Mouse (Mus musculus): ENCODE measurements around the gene Adgrb2.

Adgrb2 gene

GRCm38 (mm10) chr4:129987825-129988504, 3.3 kb downstream of the Adgrb2 start:
- no peak for DNase-seq (ENCODE audit: low spot score)

DNA sequence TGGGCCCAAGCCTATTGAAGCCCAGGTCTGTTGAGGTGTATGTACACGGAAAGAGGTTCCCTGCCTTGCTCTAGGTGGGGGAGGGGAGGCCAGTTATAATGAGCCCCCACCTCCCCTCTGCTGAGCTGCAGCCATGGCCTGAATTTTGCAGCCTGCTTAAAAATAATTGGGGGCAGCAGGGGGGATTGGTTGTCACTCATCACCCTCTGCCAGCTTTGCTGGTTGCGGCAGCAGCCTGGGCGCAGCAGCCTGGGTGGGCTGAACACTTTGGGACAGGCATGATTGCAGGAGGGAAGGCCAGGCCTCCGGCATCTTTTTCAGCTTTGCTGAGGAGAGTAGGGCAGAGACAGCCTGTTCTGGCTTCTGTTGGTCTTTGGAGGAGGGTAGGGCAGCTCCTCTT, 5.3 kb downstream of the Adgrb2 start:
- DNase-seq (ENCODE audit: low spot score), result no peak

DNA sequence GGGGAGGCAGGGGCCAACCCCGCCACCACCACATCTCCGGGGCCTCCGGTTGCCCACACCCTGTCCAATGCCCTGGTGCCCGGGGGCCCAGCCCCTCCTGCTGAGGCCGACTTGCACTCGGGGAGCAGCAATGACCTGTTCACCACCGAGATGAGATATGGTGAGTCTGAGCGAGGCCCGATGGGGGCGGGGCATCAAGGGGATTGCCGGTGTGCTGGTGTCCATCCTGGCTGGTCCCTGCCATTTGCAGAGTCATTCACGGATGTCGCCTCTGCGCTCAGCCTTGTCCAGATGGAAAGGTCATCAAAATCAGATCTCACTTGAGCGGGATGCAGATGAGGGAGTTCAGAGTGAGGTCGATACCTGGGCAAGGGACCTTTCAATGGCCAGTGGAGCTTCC, 8.1 kb downstream of the Adgrb2 start:
- DNase-seq (ENCODE audit: low spot score), result no peak

GRCm38 (mm10) chr4:129993213-129993612, 8.5 kb downstream of the Adgrb2 start:
- peak; percentile 26 for DNase-seq (ENCODE audit: low spot score)

DNA sequence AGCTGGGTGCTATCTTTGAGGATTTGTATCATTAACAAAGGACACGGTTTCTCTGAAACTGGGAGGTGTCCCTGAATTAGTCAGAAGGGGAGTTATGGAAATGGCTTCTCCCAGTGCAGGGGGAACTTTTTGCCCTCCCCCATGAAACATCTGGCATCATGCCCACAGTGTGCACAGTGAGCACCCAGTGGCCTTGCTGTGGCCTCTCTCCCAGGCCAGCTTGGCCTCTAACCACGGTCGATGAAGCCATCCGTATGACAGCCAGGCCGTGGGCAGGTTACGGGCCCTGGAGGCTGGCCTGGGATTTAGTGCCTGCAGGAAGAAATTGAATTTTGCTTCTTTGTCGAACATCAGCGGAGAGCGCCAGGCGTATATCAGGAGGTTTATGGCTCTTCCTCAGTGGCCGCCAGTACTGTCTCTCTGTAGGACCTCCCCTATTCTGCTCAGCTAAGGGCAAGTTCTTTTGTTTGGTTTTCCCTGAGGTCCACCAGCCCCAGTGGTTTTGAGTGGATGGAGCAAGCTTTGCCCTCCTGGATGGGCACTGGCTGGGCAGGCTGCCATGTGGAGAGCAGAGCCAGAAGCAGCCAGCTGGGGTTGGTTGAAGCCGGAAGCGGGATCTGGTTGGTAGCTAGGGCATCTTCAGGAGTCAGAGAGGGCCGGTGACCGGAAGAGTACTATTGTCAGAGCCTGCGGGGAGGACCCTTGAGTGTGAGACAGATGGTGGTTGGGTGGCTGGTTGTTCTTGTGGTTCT, 9.4 kb downstream of the Adgrb2 start:
- DNase-seq (ENCODE audit: low spot score), result peak; percentile 36

DNA sequence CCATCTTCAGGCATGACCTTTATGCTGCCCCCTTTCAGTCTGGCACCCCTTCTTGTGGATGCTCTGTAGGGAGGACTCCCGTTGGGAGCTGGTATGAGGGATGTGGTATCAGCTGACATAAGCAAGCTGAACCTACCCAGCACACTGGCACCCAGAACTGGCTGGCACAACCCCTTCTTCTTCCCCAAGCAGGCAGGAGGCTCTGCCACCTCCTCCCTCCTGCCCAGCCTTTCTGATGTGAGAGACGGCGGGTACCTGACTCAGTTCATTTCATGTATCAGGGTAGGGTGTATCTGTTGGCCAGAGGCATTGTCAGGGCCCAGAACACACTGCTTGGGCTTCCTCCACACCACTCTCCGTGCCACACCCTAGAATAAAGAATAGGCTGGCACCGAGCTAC, 10.1 kb downstream of the Adgrb2 start:
- no peak for DNase-seq (ENCODE audit: low spot score)

GRCm38 (mm10) chr4:129995255-129995654, 10.6 kb downstream of the Adgrb2 start:
- DNase-seq (ENCODE audit: low spot score), result no peak

GRCm38 (mm10) chr4:129996015-129996414, 11.3 kb downstream of the Adgrb2 start:
- DNase-seq (ENCODE audit: low spot score), result no peak

DNA sequence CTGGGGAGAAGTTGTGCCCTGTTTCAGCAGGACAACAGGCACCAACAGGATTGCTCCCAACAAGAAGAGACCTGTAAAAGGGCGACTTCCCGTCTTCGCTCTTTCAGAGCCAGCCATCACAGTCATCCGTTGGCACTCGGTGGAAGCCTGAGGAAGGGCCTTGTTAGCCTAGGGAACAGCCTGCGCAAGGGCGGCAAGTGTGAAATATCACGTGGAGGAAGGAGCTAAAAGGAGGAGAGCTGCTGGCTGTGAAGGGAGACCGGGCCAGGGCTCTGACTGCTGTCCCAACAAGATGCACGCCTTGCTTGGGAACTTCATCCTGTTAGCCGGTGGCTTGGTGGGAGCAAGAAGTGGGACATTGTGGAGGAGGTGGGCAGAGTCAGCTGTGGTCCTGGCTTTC, 13.5 kb downstream of the Adgrb2 start:
- no peak for DNase-seq (ENCODE audit: low spot score)

- DNase-seq (ENCODE audit: low spot score), result no peak
Observed at GRCm38 (mm10) chr4:130001710-130002109, 17.0 kb downstream of the Adgrb2 start.

DNA sequence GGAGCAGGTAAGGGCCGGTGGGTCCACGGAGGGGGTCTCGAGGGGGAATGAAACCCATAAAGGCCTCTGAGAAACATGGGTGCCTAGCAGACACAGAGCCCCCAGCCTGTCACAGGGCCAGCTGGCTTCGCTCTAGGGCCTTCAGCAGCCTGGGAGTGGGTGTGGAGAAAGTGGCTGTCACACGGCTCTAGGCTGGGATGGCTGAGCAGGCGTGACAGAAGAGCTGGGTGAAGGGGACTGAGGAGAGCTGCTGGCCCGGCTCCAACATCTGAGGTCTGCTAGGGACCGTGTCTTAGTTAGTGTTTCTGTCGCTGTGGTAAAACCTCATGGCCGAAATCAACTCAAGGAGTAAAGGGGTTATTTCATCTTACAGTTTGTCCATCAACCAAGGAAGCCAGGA, 17.5 kb downstream of the Adgrb2 start:
- DNase-seq (ENCODE audit: low spot score), result no peak

DNA sequence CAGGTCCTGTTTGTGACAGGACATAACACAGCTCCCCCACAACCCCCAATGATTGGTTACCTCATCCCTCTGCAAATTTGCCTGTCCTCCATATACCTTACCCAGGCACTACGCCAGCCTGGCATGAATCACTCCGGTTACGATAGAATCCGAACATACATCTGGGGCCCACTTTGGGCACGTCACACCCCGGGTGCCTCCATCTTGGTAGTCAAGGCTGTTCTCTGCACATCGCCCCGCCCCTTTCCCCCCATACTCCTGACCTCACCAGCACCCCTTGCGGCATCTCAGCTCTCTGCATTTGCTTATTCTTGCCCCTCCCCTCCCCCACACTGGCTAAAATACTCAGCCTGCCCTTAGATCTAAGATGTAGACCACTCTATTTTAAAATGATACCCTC, 20.9 kb downstream of the Adgrb2 start:
- DNase-seq (ENCODE audit: low spot score), result no peak

DNA sequence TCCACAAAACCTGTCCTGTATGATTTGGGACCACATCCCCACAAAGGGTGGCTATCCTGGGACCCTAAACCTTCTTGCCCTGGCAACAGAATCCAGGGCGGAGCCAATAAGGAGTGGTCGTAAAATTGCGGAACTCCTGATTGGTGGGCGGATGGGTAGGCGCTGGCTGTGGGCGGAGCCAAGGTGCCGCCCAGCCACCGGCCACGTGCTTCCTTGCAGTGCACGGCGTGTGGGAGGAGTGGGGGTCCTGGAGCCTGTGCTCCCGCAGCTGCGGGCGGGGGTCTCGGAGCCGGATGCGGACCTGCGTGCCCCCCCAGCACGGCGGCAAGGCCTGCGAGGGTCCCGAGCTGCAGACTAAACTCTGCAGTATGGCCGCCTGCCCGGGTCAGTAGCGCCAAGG, 21.9 kb downstream of the Adgrb2 start:
- no peak for DNase-seq (ENCODE audit: low spot score)

DNA sequence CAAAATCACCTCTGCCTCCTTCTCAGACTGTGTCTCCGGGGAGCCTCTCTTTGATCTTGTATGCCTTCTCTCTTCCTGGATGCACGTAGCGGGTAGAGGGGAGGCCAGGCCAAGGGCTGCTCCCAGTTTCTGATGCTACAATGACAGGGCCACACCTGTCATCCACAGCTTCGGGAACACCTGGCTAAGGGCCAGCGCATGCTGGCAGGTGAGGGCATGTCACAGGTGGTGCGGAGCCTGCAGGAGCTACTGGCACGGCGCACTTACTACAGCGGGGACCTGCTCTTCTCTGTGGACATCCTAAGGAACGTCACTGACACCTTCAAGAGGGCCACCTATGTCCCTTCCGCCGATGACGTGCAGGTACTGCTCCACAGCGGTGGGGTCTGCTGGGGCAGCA, 24.4 kb downstream of the Adgrb2 start:
- DNase-seq (ENCODE audit: low spot score), result no peak

DNA sequence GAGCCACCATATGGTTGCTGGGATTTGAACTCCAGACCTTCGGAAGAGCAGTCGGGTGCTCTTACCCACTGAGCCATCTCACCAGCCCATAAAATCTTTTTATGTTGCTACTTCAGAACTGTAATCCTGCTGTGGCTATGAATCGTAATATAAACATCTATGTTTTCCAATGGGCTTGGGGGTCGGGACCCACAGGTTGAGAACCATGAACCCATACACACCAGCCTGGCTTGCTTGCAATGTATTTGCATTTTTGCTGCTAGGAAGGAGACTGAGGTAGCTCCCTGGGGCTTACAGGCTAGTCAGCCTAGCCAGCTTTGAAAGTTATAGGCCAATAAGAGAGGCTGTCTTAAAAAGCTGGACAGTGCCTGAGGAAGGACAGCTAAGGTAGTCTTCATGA, 26.1 kb downstream of the Adgrb2 start:
- no peak for DNase-seq (ENCODE audit: low spot score)

GRCm38 (mm10) chr4:130012234-130012633, 27.6 kb downstream of the Adgrb2 start:
- no peak for DNase-seq (ENCODE audit: low spot score)

DNA sequence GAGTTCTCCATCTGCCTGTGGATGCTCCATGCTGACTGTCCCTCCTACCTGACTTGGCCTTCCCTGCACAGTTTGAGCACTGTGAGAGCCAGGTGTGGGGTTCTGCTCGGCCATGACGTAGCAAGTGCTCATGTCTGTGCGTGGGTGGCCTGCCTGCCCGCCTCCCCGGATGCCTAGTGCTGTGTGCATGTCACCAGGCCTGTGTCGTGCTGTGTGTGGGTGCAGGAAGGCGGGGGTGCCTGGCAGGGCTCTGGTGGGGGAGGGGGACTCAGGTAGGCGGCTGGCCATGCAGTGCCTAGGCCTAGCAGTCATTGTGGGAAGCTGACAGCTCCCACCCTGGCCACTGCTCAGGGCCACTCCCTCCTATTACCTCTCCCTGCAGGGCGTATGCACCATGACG, 28.4 kb downstream of the Adgrb2 start:
- DNase-seq (ENCODE audit: low spot score), result no peak

DNA sequence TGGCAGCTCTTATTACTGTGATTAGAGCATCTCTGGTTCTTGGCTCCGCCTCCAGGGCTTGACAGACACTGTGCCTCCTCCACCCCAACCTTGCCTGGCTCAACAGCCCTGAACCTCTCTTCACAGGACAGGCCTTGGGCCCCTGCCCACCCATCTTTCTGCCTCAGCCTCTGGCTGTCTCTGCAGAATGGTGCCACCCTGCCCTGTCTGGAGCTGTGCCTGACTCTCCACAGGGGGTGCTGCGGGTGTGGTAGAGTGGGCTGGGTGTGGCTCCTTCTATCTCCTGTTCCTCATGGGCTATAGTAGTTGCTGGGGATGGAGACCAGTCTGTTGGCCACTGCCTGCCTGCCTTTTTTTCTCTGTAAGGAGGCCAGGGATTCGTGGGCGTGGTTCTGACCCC, 31.3 kb downstream of the Adgrb2 start:
- DNase-seq (ENCODE audit: low spot score), result no peak

GRCm38 (mm10) chr4:130017036-130017674, 32.5 kb downstream of the Adgrb2 start:
- no peak for DNase-seq (ENCODE audit: low spot score)

- no peak for DNase-seq (ENCODE audit: low spot score)
Observed at GRCm38 (mm10) chr4:130022952-130023351, 38.3 kb downstream of the Adgrb2 start.

- no peak for DNase-seq (ENCODE audit: low spot score)
Observed at GRCm38 (mm10) chr4:130023511-130024231, 39.0 kb downstream of the Adgrb2 start.

DNA sequence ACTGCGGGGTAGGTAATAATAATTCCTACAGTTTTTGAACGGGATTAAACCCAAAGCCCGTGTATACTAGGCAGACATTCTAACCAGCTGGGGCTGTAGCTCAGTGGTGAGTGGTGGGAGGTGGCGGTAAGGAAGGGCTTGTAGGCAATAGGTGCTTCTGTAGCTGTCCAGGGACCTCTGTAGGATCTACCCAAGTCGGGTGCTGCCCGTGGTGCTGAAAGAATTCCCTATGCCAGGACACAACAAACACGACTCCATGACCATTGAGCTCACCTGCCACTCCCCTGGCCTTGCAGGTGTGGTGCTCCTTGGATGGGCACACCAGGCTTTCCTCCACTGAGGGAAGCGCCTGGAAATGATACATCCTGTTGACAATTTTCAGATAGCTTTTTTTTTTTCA, 40.9 kb downstream of the Adgrb2 start:
- DNase-seq (ENCODE audit: low spot score), result peak; percentile 26

DNA sequence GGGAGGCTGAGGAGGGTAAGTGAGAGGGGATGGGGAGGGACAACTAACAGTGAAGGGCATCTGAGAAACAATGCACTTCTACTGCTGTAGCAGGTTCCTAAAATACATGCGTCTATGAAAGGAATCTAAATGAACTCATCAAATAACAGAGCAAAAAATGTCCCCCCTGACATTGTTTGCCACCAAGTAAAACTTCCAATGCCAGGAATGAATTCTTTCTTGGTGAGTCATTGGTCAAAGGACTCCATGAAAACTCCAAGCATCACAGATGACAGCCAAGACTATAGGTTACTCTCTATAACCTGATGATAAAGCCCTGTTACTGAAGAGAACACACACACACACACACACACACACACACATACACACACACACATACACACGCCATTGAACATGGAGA, 46.5 kb downstream of the Adgrb2 start:
- no peak for DNase-seq (ENCODE audit: low spot score)

All from adipocyte (in vitro differentiated cells).